Mouse (Mus musculus) cerebellum, postnatal 36 days (tissue): Measurements from ENCODE around the gene Mrm1.
A peak's percentile ranks its signal among the peaks of the same experiment; 100 is the strongest.

Source experiments
- DNase-seq, 2 experiments: peaks; one replicate each; pipeline ENCODE4 v3.0.0; 2021 to 2022; ENCODE audit warnings: mixed read lengths in 2 of 2

Mrm1 gene

DNA sequence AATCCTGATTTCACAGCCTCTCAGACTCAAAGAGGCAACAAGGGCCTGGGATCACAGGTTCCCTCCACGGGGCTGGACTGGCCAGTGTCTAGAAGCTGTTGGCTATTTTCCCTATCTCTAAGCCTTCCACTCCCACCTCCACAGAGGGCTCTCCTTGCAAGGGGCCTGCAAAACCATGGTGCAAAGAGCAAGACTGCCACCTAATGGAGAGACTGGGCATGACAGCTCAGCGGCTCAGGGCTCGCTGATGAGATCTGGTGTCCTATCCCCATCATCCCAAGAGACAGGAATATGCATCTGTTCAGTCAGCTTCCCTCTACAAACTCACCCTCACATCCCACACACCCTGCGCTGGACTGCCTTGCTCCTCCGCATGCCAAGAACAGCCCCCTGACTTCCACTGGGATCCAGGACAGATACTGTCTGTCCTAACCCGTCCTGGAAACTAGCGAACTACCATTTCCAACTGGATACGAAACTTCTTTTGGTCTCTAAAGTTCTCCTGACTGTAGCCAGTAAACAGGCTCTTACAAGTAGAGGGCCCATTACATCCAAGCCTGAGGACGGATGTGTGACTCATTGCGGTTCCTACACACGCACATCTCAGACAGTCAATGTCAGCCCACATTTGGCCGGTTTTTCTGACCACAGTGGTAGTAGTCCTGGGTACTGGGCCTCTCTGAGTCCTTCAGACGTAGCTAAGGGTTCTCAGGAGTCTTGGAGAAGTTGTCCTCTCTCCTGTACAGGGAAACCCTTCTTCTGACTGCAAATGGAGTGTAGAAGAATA, 5.4 kb downstream of the Mrm1 start:
- DNase-seq = peak; percentile 74 to 77

DNA sequence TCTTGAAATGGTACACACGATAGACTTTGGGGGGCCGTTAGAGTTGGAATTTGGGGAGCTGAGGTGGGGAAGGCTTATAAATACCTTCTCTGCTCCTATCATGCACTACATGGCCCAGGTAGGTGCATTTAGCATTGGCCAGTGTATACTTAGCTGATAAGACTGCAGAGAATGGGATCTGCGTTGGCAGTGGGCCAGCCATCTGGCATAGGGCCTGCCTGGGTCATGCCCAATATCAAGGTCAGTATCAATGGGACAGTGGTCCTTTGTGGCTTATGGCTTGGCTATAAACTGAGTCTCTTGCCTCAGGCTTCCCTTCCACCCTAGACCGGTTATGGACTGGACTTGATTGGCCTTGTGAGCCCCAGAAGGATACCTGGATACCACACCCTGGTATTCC, 14.9 kb downstream of the Mrm1 start:
- no peak for DNase-seq

DNA sequence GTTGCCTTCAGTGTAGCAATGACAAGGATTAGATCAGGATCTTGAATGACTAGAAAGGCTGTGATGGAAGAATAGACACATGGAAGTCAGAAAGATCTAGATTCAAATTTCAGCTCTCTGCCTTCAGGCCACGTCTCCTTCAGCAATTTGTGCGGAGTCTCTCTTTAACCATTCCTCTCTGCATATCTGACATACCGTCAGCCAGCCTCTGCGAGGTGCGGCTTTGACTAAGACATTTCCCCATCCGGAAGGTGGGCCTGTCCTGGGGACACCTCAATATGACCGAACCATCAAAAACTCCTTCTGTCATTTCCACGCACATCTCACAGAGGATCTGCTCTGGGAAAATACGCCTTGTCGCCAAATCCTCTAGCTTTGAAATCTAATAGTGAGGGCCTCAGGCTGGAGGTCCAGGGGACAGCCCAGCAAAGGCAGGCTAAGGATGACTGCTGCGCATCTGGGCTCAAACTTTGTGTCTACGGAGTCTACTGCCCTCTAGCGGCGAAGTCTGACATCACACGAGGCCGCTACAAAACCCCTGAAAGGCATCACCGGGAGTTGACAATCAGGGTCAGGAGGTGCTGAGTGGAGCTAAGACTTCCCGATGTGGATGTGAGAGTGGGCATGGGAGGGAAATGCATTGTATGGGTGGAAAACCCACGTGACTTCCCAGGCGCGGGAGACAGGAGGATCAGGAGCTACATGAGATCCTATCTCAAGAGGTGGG, 21.5 kb downstream of the Mrm1 start:
- peak; percentile 77 to 80 for DNase-seq

DNA sequence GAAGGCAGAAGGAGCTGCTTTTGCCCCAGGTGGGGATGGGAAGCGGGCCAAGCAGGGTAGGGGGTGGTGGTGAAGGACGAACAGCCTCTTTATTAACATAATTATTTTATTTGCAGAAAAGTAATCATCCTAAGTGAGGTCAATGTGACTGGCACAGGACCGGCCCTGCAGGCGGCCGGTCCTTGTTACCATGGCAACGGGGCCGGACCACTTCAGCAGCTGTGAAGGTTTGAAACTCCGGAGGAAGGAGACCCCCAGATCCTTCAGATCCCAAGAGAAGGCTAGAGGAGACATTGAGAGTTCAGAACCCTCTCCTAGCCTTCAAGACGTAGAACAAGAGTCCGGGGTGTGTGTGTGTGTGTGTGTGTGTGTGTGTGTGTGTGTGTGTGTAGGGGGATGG, 22.3 kb downstream of the Mrm1 start:
- DNase-seq = no peak

DNA sequence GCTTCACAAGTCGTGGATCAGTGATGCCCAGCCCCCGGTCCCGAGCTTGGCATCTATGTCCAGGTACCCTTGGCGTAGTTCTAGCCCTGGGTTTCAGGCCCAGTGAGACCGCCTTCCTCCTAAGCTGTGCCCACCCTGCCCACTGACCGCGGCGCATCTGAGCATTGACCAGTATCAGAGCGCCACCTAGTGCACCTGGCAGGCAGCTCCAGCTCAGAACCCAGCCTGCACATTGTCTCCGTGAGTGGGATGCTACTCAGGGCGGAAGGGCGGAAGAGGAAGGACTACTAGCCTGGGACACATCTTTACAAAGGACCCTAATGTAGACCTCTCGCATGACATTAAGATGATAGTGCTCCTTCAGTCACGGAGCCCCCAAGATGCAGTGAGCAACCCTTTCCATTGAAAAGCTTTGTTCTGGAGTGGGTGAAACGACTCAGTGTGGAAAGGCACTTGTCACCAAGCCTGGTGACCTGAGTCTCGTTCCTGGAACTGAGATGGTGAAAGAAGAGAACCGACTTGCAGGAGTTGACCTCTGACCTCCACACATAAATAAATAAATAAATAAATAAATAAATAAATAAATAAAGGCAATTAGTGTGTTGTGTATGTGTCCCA, 24.7 kb downstream of the Mrm1 start:
- peak; percentile 83 to 87 for DNase-seq

DNA sequence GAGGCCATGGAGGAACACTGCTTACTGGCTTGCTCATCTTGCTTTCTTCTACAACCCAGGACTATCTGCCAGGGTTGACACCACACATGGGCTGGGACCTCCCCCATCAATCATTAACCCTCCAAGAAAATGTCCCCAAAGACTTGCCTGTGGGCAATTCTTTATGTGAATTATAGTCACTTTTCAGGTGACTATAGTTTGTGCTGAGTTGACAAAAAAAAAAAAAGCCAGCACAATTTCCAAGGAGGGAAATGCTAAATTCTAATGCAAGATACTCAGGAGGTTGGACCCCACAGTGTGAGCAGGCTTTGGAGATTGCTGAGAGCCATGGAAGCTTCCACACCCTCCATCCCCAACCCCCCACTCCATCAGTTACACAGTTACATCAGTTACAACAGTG, 25.8 kb downstream of the Mrm1 start:
- DNase-seq = no peak

DNA sequence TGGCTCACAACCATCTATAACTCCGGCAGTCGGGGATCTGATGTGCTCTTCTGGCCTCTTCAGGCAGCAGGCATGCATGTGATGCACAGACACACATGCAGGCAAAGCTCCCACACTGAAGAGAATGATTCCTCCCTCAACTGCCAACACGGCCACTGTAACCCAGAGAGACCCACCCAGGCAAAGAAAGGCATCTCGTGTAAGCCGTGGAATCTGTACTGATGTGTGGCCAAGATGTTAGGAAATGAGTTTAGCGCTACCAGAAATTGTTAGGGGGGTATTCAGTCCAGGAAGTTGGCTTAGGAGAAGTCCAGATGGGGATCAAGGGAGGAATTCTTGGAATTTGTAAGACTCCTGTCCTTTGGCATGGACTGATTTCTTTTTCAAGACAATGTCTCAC, 28.9 kb downstream of the Mrm1 start:
- DNase-seq = no peak

DNA sequence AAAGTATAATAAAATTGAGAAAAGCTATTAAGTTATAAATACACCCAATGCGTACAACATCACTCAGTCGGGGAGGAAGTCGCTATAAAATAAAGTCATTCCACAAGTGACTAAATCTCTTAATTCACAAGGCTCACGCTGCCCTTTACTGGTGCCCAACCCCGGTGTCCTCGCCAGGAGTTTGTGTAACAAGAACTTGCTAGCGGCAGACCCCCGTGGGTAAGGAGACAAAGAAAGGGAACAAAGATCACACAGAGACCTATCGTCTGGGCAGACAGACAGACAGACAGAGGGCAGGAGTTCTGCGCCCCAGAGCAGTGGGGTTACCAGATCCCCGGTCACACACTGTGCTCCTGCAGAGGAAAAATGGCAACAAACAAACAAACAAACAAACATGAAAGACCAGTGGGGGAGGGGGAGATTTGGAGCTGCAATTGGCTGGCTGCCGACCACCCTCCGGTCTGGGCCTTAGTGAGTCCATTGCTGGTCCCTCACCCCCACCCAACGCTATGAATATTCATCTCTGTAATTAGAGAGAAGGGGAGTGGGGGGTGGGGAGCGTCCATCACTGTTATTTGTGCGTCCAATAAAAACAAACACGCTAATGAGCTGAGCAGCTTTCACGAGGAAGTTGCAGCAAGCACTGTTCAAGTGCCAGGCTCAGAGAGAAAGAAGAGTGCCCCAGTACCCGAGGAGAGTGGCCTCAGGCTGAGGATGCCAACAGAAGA, 39.0 kb downstream of the Mrm1 start:
- no peak for DNase-seq

DNA sequence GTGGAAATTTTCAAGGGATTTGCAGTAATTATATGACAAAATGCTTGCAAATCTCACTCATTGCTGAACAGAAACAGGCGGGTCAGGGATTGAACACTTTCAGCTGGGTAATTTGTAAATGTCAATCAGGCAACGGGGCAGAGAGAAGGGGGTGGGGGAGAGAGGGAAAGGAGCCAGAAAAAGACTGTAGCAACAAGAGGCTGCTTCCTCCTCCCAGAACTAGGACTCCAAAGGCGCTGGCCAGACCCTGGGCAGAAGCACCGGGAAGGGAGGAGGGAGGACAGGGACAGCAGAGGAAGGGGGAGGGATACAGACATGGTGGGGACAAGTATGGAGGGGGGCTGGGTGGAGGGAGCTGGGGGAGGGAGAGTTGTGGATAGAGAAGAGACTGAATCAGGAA, 43.8 kb downstream of the Mrm1 start:
- DNase-seq = no peak

DNA sequence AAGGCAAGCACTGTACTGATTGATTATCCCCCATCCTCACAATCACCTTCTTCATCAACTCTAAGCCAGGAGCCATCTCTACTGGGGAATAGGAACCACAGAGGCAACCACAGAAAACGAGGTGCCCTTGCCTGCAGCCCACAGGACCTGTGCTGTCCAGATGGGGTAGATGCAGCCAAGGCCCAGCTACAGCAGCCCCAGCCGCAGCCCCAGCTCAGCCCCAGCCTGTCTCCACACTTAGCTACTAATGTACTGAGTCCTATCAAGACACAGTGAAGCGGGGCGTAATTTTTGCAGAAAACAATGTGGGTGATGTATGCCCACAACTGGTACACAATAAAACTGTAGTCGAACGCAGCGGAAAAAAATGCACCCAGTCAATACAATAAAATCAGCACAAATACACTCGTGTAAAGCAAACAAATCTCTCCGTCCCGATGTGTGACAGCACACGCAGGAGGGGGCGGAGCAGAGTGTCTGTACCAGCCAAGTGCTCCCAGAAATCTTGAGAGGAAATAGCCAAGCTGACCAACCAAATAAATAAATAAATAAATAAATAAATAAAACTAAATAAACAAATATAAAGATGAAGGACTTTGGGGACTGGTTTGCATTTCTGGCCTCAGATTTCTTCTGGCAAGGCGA, 44.3 kb downstream of the Mrm1 start:
- DNase-seq = no peak

DNA sequence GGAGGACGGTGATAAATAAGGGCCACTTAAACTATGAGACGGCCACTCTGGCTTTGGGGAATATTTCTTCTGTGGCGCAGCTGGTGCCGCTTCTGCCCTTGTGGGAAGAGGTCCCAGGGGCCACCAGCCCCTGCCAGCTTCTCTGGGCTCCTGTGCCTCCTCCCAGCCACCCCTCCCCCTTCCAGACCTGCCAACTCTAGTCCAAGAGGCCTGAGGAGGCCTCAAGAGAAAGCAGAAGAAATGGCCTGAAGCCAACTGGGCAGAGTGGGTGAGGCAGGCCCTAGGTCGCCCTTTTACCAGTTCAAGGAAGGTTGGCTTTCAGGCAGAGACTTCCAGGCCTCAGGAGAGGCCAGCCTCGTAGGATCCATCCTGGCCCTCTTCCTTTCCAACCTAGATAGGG, 51.4 kb downstream of the Mrm1 start:
- no peak for DNase-seq

DNA sequence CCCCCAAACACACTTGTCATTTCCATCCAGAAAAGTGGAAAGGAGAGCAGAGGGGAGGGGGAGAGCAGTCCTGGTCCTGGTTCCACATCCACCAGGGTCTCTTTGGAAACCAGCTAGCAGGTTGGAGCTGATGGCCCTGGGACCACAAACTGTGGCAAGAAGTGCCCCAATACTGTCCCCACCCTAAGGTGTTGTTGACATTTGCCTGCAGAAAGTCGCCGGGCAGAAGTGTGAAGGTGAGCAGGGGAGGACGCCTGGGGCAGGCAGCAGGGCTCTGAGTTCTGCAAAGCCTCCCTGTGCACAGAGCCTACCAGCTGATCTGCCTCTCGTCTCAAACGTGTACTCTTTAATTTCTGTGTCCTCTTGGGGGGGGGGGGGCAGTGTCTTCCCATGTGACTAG, 54.2 kb downstream of the Mrm1 start:
- no peak for DNase-seq

DNA sequence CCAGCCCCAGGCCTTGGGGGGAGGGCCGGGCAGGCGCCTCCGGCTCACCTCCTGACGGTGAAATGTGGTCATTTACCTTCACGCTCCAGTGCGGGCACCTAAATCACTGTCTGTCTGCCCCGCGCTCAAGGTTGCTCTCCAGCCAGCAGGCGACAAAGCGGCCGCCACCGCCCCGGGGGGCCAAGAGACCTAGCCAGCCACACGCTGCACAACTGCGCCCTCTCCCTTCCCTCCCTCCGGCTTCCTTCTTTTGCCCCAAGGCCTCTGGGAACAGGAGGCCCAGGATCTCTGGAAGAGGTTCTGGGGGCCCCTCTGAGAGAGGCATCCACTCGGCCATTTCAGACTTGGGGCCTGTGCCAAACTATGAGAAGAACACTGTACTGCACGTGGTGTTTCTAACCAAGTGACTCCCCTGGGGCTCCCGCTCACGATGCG, 54.8 kb downstream of the Mrm1 start:
- DNase-seq = peak; percentile 43 to 48

DNA sequence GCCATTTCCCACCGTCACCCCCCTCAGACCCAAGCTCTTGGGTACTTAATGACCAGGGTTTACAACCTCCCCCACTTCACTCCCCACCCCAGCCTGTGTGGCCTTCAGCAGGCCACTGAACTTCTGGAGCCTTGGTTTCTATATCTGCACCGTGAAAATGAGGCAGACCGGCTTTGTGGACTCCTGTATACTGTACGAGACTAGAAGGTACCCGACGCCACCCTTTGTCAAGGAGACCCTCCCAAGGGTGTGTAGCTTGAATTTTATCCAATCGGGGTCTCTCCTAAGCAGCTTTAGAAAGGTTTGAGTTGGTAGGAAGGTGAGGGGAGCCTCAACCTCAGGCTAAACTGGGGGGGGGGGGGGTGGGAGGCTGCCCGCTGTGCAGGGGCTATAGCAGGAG, 55.2 kb downstream of the Mrm1 start:
- DNase-seq = no peak
